Mouse (Mus musculus): ENCODE data around the gene Slc44a4. TPM values are rescaled to one million over a fixed set of nuclear protein-coding genes. Genes with fewer than 3 reads are reported as not detected.

The Slc44a4 gene
- polyA plus RNA-seq, 1 experiment from 2014 or later = 0.11 TPM

DNA sequence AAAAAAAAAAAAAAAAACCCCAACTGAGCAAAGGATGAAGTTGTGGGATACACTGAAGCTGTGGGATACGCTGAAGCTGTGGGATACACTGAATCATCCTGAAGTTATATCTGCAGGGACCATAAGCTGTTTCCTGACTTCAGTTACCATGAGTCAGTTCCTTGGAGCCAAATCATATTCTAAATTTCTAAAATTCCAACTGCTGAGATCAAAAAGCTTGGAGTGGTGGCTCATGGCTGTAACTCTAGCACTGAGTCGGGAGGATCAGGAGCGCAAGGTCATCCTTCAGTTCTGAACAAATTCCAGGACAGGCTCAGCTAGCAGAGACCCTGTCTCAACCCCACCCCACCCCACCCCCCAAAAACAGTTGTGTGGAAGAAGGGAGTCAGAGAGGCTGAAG is 28.7 kb upstream of the Slc44a4 start:
- Histone ChIP-seq H3K27me3 (ENCODE audit: control insufficient read depth, insufficient read depth, low read length) (no peaks in the 10 kb centered on the region), H3K4me3 (ENCODE audit: low read depth, low read length) (no peak overlapping the region), H3K27ac (replicated peaks; ENCODE audit: low read depth, low read length) (no peak overlapping the region), H3K4me1 (ENCODE audit: control insufficient read depth, insufficient read depth, low read length) (peaks cover 2% of the 10 kb centered on the region; the same call in 1 of the 2 replicates), H3K9ac (replicated peaks; ENCODE audit: low read length) (no peak overlapping the region), H3K36me3 (replicated peaks; ENCODE audit: control insufficient read depth, insufficient read depth, low read depth, low read length) (no peaks in the 10 kb centered on the region), H3K9me3 (replicated peaks; ENCODE audit: control insufficient read depth, low read length) (no peaks in the 10 kb centered on the region), H3K4me2 (ENCODE audit: low read depth, low read length) (no peak overlapping the region)
- DNase-seq (ENCODE audit: low spot score) = no peak
- 81% methylated on average over 3 of the region's 3 CpGs for WGBS
- no peak for ATAC-seq (replicated peaks; ENCODE audit: insufficient number of reproducible peaks, low FRiP score, low TSS enrichment, low read depth)

DNA sequence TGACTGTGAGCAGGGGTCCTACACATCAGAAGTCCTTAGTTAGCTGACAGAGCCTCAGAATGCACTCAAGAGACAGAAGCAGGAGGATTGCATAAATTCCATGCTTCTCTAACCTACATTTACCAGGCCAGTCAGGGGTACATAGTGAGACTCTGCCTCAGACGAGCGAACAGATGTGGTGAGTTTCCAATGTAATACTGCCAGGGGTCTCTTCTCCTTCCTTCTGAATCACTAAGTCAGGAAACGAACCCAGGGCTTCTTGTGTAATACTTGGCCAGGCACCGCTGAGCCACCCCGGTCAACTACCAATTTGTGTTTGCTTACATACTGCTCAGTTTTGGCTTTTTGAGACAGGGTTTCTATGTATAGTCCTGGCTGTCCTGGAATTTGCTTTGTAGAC is 26.3 kb upstream of the Slc44a4 start:
- DNase-seq (ENCODE audit: low spot score) = no peak
- H3K9ac ChIP-seq (replicated peaks; ENCODE audit: low read length) = no peak overlapping the region
- WGBS = 85% methylated on average over 5 of the region's 5 CpGs
- no peaks in the 10 kb centered on the region for H3K27me3 ChIP-seq (ENCODE audit: control insufficient read depth, insufficient read depth, low read length)
- H3K27ac ChIP-seq (replicated peaks; ENCODE audit: low read depth, low read length) = no peak overlapping the region
- no peak for ATAC-seq (replicated peaks; ENCODE audit: insufficient number of reproducible peaks, low FRiP score, low TSS enrichment, low read depth)
- H3K4me2 ChIP-seq (ENCODE audit: low read depth, low read length) = no peak overlapping the region
- H3K9me3 ChIP-seq (replicated peaks; ENCODE audit: control insufficient read depth, low read length) = no peaks in the 10 kb centered on the region
- H3K36me3 ChIP-seq (replicated peaks; ENCODE audit: control insufficient read depth, insufficient read depth, low read depth, low read length) = no peaks in the 10 kb centered on the region
- no peaks in the 10 kb centered on the region for H3K4me1 ChIP-seq (ENCODE audit: control insufficient read depth, insufficient read depth, low read length)
- no peak overlapping the region for H3K4me3 ChIP-seq (ENCODE audit: low read depth, low read length)

DNA sequence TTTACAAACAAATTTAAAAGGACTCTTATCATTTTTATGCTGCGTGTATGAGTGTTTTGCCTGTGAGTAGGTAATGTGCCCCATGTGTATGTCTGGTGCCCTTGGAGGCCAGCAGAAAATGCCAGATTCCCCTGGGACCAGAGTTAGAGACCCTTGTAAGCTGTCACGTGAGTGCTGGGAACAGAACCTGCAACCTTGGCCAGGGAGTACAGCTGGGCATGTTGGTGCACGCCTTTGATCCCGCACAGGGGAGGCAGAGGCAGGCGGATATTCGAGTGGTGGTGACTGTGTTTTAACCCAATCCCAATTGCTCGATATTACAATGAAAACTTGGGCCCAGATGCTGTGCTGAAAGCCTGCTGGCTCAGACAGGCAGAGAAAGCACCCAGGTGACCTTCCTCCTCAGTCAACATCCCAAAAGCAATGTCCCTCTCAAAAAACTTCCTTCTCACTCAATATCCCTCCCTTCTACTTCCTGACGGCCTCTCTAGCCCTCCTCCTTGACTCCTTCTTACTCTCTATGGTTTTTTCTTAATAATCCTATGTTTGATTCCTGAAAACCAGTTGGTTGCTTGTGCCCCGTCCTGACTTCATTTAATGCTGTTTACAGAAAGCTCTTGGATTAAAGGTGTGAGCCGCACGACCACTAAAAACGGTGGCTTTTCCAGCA is 24.1 kb upstream of the Slc44a4 start:
- H3K9ac ChIP-seq (replicated peaks; ENCODE audit: low read length) = no peak overlapping the region
- no peak overlapping the region for H3K4me3 ChIP-seq (ENCODE audit: low read depth, low read length)
- no peaks in the 10 kb centered on the region for H3K36me3 ChIP-seq (replicated peaks; ENCODE audit: control insufficient read depth, insufficient read depth, low read depth, low read length)
- H3K27me3 ChIP-seq (ENCODE audit: control insufficient read depth, insufficient read depth, low read length) = no peaks in the 10 kb centered on the region
- no peak for ATAC-seq (replicated peaks; ENCODE audit: insufficient number of reproducible peaks, low FRiP score, low TSS enrichment, low read depth)
- H3K4me1 ChIP-seq (ENCODE audit: control insufficient read depth, insufficient read depth, low read length) = no peaks in the 10 kb centered on the region
- H3K4me2 ChIP-seq (ENCODE audit: low read depth, low read length) = no peak overlapping the region
- H3K27ac ChIP-seq (replicated peaks; ENCODE audit: low read depth, low read length) = no peak overlapping the region
- WGBS = 86% methylated on average over 12 of the region's 12 CpGs
- H3K9me3 ChIP-seq (replicated peaks; ENCODE audit: control insufficient read depth, low read length) = no peaks in the 10 kb centered on the region
- no peak for DNase-seq (ENCODE audit: low spot score)

DNA sequence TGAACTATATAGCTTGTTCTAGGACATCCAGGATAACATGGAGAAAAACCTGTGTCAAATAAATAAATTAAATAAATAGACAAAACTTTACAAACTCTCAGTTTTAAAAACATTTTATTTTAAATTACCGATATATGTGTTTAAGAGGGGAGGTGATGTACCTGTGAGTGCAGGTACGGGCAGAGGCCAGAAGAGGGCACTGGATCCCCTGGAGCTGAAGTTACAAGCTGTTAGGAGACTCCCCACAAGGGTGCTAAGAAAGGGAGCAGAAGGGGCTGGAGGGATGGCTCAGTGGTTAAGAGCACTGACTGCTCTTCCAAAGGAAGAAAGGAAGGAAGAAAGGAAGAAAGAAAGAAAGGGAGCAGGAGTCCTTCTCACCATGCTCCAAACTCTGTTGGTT is 22.9 kb upstream of the Slc44a4 start:
- Histone ChIP-seq H3K4me2 (ENCODE audit: low read depth, low read length) (no peak overlapping the region), H3K4me1 (ENCODE audit: control insufficient read depth, insufficient read depth, low read length) (peaks cover 4% of the 10 kb centered on the region; the same call in 1 of the 2 replicates), H3K27me3 (ENCODE audit: control insufficient read depth, insufficient read depth, low read length) (no peaks in the 10 kb centered on the region), H3K27ac (replicated peaks; ENCODE audit: low read depth, low read length) (no peak overlapping the region), H3K9me3 (replicated peaks; ENCODE audit: control insufficient read depth, low read length) (no peaks in the 10 kb centered on the region), H3K4me3 (ENCODE audit: low read depth, low read length) (no peak overlapping the region), H3K9ac (replicated peaks; ENCODE audit: low read length) (no peak overlapping the region), H3K36me3 (replicated peaks; ENCODE audit: control insufficient read depth, insufficient read depth, low read depth, low read length) (peaks cover 3% of the 10 kb centered on the region; the same call in 1 of the 2 replicates)
- DNase-seq (ENCODE audit: low spot score) (no peak), ATAC-seq (replicated peaks; ENCODE audit: insufficient number of reproducible peaks, low FRiP score, low TSS enrichment, low read depth) (no peak)
- WGBS = 91% methylated on average over 2 of the region's 2 CpGs

DNA sequence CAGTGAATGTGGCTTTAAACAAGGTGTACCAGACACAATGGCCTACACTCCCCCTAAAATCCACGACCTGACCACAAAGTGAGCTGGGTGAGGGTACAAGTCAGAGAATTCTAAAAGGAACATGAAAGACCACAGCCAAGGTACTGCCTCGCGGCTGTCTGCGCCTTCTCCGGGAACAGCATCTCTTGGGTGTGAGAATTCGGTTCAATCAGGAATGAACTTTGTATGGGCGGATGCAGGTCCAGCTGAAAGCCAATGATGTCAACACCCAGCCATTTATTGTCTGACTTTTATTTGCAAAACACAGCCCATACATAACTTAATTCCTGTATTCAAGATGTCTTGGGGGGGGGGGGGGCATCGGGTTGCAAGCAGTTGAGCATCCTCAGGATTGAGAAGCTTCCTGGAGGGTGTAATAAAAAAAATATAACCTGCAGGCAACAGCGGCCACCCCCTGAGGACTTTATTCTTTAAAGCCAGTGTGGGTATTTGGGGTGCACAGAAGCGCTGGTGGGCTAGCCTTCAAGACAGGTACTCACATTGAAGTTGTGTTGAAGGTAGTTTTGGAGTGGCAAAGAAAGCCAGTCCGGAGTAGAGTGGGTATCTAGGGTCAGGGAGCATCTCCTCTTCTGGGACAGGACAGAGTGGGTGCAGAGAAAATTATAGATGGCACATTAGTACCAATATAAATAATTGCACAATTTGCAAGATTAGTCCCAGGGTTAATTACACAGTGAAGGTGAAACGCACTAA is 21.0 kb upstream of the Slc44a4 start:
- peak overlapping the region; percentile 44; the same call in 1 of the 2 replicates for H3K4me2 ChIP-seq (ENCODE audit: low read depth, low read length)
- 71% methylated on average over 12 of the region's 12 CpGs for WGBS
- no peaks in the 10 kb centered on the region for H3K9me3 ChIP-seq (replicated peaks; ENCODE audit: control insufficient read depth, low read length)
- H3K36me3 ChIP-seq (replicated peaks; ENCODE audit: control insufficient read depth, insufficient read depth, low read depth, low read length) = peaks cover 4% of the 10 kb centered on the region; the same call in 1 of the 2 replicates
- peaks cover 7% of the 10 kb centered on the region for H3K4me1 ChIP-seq (ENCODE audit: control insufficient read depth, insufficient read depth, low read length)
- DNase-seq (ENCODE audit: low spot score) (no peak), ATAC-seq (replicated peaks; ENCODE audit: insufficient number of reproducible peaks, low FRiP score, low TSS enrichment, low read depth) (no peak)
- H3K27me3 ChIP-seq (ENCODE audit: control insufficient read depth, insufficient read depth, low read length) = no peaks in the 10 kb centered on the region
- H3K9ac ChIP-seq (replicated peaks; ENCODE audit: low read length) = no peak overlapping the region; the same call in 1 of the 2 replicates
- H3K27ac ChIP-seq (replicated peaks; ENCODE audit: low read depth, low read length) = 0 out of 2 replicates have a peak overlapping the region, but pooled peaks have one; percentile 9
- H3K4me3 ChIP-seq (ENCODE audit: low read depth, low read length) = peak overlapping the region; percentile 91

DNA sequence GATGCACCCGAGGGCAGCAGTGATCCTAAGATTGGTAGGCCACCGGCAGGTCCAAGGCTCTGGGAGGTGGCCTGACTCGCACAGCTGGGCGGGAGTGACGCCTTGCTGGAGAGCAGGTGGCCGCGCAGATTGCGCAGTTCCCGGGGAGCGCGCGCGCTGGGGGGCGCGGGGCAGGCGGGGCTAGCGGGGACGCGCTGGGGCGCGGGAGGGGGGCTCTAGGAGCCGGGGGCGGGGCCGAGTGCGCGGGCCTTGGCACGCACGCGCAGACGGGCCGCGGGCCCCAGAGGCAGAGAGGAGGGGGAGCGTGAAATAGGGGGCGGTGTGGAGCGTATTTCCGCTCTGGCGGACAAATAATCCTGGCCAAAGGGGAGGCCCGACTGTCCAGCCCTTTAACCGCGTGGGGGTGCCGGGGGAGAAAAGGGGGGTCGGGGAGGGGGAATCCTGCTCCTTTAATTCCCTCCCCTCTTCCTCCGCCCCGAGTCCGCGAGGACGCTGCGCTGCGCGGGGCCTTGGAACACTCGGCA is 20.1 kb upstream of the Slc44a4 start:
- Histone ChIP-seq H3K9ac (replicated peaks; ENCODE audit: low read length) (peak overlapping the region; percentile 97), H3K4me3 (ENCODE audit: low read depth, low read length) (peak overlapping the region; percentile 91), H3K9me3 (replicated peaks; ENCODE audit: control insufficient read depth, low read length) (no peaks in the 10 kb centered on the region), H3K27me3 (ENCODE audit: control insufficient read depth, insufficient read depth, low read length) (no peaks in the 10 kb centered on the region), H3K4me2 (ENCODE audit: low read depth, low read length) (peak overlapping the region; percentile 83), H3K27ac (replicated peaks; ENCODE audit: low read depth, low read length) (peak overlapping the region; percentile 87), H3K36me3 (replicated peaks; ENCODE audit: control insufficient read depth, insufficient read depth, low read depth, low read length) (peaks cover 4% of the 10 kb centered on the region; the same call in 1 of the 2 replicates), H3K4me1 (ENCODE audit: control insufficient read depth, insufficient read depth, low read length) (peaks cover 7% of the 10 kb centered on the region)
- 1% methylated on average over 19 of the region's 51 CpGs for WGBS
- DNase-seq (ENCODE audit: low spot score) = peak; percentile 97
- ATAC-seq (replicated peaks; ENCODE audit: insufficient number of reproducible peaks, low FRiP score, low TSS enrichment, low read depth) = peak; percentile 80

DNA sequence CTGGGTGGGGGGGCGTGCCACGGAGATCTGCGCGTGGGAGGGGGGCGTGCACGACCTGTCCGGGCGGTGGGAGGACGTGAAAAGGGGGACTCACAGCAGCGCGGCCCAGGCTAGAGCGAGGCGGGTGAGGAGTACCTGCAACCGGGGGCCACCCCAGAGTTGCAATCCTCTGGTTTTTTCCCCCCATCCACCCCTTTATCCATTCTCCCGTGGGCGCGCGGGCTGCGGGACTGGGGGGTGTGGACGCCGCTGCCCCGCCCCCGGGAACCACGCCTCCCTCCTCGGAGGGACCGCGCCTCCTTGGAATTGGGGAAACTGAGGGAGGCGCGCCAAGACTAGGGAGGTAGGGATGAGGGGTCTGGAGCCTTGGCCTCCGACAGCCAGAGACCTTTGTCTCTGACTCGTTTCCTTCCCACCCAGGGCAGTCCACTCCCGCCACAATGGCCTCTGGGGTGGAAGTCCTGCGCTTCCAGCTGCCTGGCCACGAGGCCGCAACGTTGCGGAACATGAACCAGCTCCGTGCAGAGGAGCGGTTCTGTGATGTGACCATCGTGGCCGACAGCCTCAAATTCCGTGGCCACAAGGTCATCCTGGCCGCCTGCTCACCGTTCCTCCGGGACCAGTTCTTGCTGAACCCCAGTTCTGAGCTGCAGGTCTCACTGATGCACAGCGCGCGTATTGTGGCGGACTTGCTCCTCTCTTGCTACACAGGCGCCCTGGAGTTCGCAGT is 19.3 kb upstream of the Slc44a4 start:
- Histone ChIP-seq H3K9ac (replicated peaks; ENCODE audit: low read length) (peak overlapping the region; percentile 97), H3K27ac (replicated peaks; ENCODE audit: low read depth, low read length) (peak overlapping the region; percentile 87), H3K4me2 (ENCODE audit: low read depth, low read length) (peak overlapping the region; percentile 83), H3K9me3 (replicated peaks; ENCODE audit: control insufficient read depth, low read length) (no peaks in the 10 kb centered on the region), H3K4me3 (ENCODE audit: low read depth, low read length) (peak overlapping the region; percentile 91), H3K36me3 (replicated peaks; ENCODE audit: control insufficient read depth, insufficient read depth, low read depth, low read length) (peaks cover 4% of the 10 kb centered on the region; the same call in 1 of the 2 replicates), H3K4me1 (ENCODE audit: control insufficient read depth, insufficient read depth, low read length) (peaks cover 7% of the 10 kb centered on the region), H3K27me3 (ENCODE audit: control insufficient read depth, insufficient read depth, low read length) (no peaks in the 10 kb centered on the region)
- ATAC-seq (replicated peaks; ENCODE audit: insufficient number of reproducible peaks, low FRiP score, low TSS enrichment, low read depth) (no peak), DNase-seq (ENCODE audit: low spot score) (peak; percentile 45)
- 10% methylated on average over 42 of the region's 51 CpGs for WGBS
